Mouse (Mus musculus): ENCODE results near the gene Cfdp1. TPM values are rescaled to one million over a fixed set of nuclear protein-coding genes. Genes with fewer than 3 reads are reported as not detected.

Gene Cfdp1
- polyA plus RNA-seq, 1 experiment from 2014 or later, result 48.9 TPM

- Histone ChIP-seq H3K9ac (replicated peaks) (no peak overlapping the region), H3K9me3 (ENCODE audit: low read length) (no peaks in the 10 kb centered on the region), H3K27me3 (ENCODE audit: insufficient read depth, low read length) (no peaks in the 10 kb centered on the region), H3K4me1 (ENCODE audit: insufficient read depth) (no peaks in the 10 kb centered on the region; the same call in 1 of the 2 replicates), H3K36me3 (replicated peaks; ENCODE audit: insufficient read depth, low read length) (no peaks in the 10 kb centered on the region), H3K4me3 (ENCODE audit: low read depth, low read length) (no peak overlapping the region), H3K27ac (ENCODE audit: low read depth) (no peak overlapping the region), H3K4me2 (ENCODE audit: low read depth, low read length) (no peak overlapping the region)
- no peak for TF ChIP-seq CTCF (IDR thresholded peaks at IDR 0.05; ENCODE audit: low read depth)
- TF ChIP-seq EP300 (IDR thresholded peaks at IDR 0.05; ENCODE audit: low read depth), result no peak
- WGBS (ENCODE audit: insufficient replicate concordance), result 87% methylated on average over 8 of the region's 8 CpGs
- no peak for ATAC-seq
- no peak for DNase-seq
Measured at GRCm38 (mm10) chr8:111803362-111803761, 50.7 kb downstream of the Cfdp1 start.

- no peaks in the 10 kb centered on the region; the same call in 1 of the 2 replicates for H3K4me1 ChIP-seq (ENCODE audit: insufficient read depth)
- no peaks in the 10 kb centered on the region for H3K9me3 ChIP-seq (ENCODE audit: low read length)
- H3K27ac ChIP-seq (ENCODE audit: low read depth), result peak overlapping the region; percentile 25
- H3K4me3 ChIP-seq (ENCODE audit: low read depth, low read length), result no peak overlapping the region
- WGBS (ENCODE audit: insufficient replicate concordance), result 66% methylated on average over 7 of the region's 7 CpGs
- no peak for DNase-seq
- H3K9ac ChIP-seq (replicated peaks), result no peak overlapping the region
- TF ChIP-seq EP300 (IDR thresholded peaks at IDR 0.05; ENCODE audit: low read depth), result no peak
- no peak for TF ChIP-seq CTCF (IDR thresholded peaks at IDR 0.05; ENCODE audit: low read depth)
- no peaks in the 10 kb centered on the region for H3K27me3 ChIP-seq (ENCODE audit: insufficient read depth, low read length)
- no peaks in the 10 kb centered on the region for H3K36me3 ChIP-seq (replicated peaks; ENCODE audit: insufficient read depth, low read length)
- ATAC-seq, result no peak
- no peak overlapping the region for H3K4me2 ChIP-seq (ENCODE audit: low read depth, low read length)
Measured at GRCm38 (mm10) chr8:111802256-111802655, 51.8 kb downstream of the Cfdp1 start.

- H3K36me3 ChIP-seq (replicated peaks; ENCODE audit: insufficient read depth, low read length), result no peaks in the 10 kb centered on the region
Measured at GRCm38 (mm10) chr8:111801456-111801855, 52.6 kb downstream of the Cfdp1 start.

GRCm38 (mm10) chr8:111796528-111796927 is 57.6 kb downstream of the Cfdp1 start:
- Histone ChIP-seq H3K4me3 (ENCODE audit: low read depth, low read length) (no peak overlapping the region), H3K4me2 (ENCODE audit: low read depth, low read length) (no peak overlapping the region), H3K9ac (replicated peaks) (no peak overlapping the region), H3K27ac (ENCODE audit: low read depth) (no peak overlapping the region), H3K27me3 (ENCODE audit: insufficient read depth, low read length) (no peaks in the 10 kb centered on the region), H3K9me3 (ENCODE audit: low read length) (no peaks in the 10 kb centered on the region), H3K4me1 (ENCODE audit: insufficient read depth) (no peaks in the 10 kb centered on the region; the same call in 1 of the 2 replicates), H3K36me3 (replicated peaks; ENCODE audit: insufficient read depth, low read length) (no peaks in the 10 kb centered on the region)
- DNase-seq, result no peak
- ATAC-seq, result no peak
- WGBS (ENCODE audit: insufficient replicate concordance), result 82% methylated on average over 1 of the region's 1 CpGs
- TF ChIP-seq EP300 (IDR thresholded peaks at IDR 0.05; ENCODE audit: low read depth) (no peak), CTCF (IDR thresholded peaks at IDR 0.05; ENCODE audit: low read depth) (no peak)

More at GRCm38 (mm10) chr8:111801456-111801855, 52.6 kb downstream of the Cfdp1 start:
- H3K9ac ChIP-seq (replicated peaks), result no peak overlapping the region
- no peaks in the 10 kb centered on the region; the same call in 1 of the 2 replicates for H3K4me1 ChIP-seq (ENCODE audit: insufficient read depth)
- H3K4me3 ChIP-seq (ENCODE audit: low read depth, low read length), result no peak overlapping the region
- ATAC-seq, result peak; percentile 36; the same call in 1 of the 2 replicates
- H3K9me3 ChIP-seq (ENCODE audit: low read length), result no peaks in the 10 kb centered on the region
- DNase-seq, result no peak
- H3K27ac ChIP-seq (ENCODE audit: low read depth), result peak overlapping the region; percentile 25; the same call in 1 of the 2 replicates
- 72% methylated on average over 6 of the region's 6 CpGs for WGBS (ENCODE audit: insufficient replicate concordance)
- H3K4me2 ChIP-seq (ENCODE audit: low read depth, low read length), result no peak overlapping the region
- TF ChIP-seq CTCF (IDR thresholded peaks at IDR 0.05; ENCODE audit: low read depth) (no peak), EP300 (IDR thresholded peaks at IDR 0.05; ENCODE audit: low read depth) (no peak)
- no peaks in the 10 kb centered on the region for H3K27me3 ChIP-seq (ENCODE audit: insufficient read depth, low read length)

GRCm38 (mm10) chr8:111793324-111793917 is 60.7 kb downstream of the Cfdp1 start:
- DNase-seq (no peak), ATAC-seq (no peak)
- no peaks in the 10 kb centered on the region for H3K27me3 ChIP-seq (ENCODE audit: insufficient read depth, low read length)
- no peaks in the 10 kb centered on the region for H3K4me1 ChIP-seq (ENCODE audit: insufficient read depth)
- WGBS (ENCODE audit: insufficient replicate concordance), result 76% methylated on average over 3 of the region's 3 CpGs
- TF ChIP-seq EP300 (IDR thresholded peaks at IDR 0.05; ENCODE audit: low read depth) (no peak), CTCF (IDR thresholded peaks at IDR 0.05; ENCODE audit: low read depth) (no peak)
- no peak overlapping the region for H3K9ac ChIP-seq (replicated peaks)
- H3K27ac ChIP-seq (ENCODE audit: low read depth), result no peak overlapping the region
- no peaks in the 10 kb centered on the region for H3K36me3 ChIP-seq (replicated peaks; ENCODE audit: insufficient read depth, low read length)
- H3K4me2 ChIP-seq (ENCODE audit: low read depth, low read length), result no peak overlapping the region
- H3K4me3 ChIP-seq (ENCODE audit: low read depth, low read length), result no peak overlapping the region
- H3K9me3 ChIP-seq (ENCODE audit: low read length), result no peaks in the 10 kb centered on the region

GRCm38 (mm10) chr8:111789639-111790038 is 64.5 kb downstream of the Cfdp1 start:
- H3K27me3 ChIP-seq (ENCODE audit: insufficient read depth, low read length), result no peaks in the 10 kb centered on the region
- H3K27ac ChIP-seq (ENCODE audit: low read depth), result no peak overlapping the region
- TF ChIP-seq CTCF (IDR thresholded peaks at IDR 0.05; ENCODE audit: low read depth) (no peak), EP300 (IDR thresholded peaks at IDR 0.05; ENCODE audit: low read depth) (no peak)
- DNase-seq (no peak), ATAC-seq (no peak)
- no peak overlapping the region for H3K4me2 ChIP-seq (ENCODE audit: low read depth, low read length)
- H3K4me1 ChIP-seq (ENCODE audit: insufficient read depth), result 0 out of 2 replicates have a peak, but pooled peaks cover 2% of the 10 kb centered on the region
- H3K9ac ChIP-seq (replicated peaks), result no peak overlapping the region
- no peak overlapping the region for H3K4me3 ChIP-seq (ENCODE audit: low read depth, low read length)
- no peaks in the 10 kb centered on the region for H3K9me3 ChIP-seq (ENCODE audit: low read length)
- H3K36me3 ChIP-seq (replicated peaks; ENCODE audit: insufficient read depth, low read length), result no peaks in the 10 kb centered on the region

All from liver, postnatal 0 days (tissue).